Mouse (Mus musculus): ENCODE data around the gene Tubgcp5. TPM values are rescaled to one million over a fixed set of nuclear protein-coding genes. Genes with fewer than 3 reads are reported as not detected.
A peak's percentile ranks its signal among the peaks of the same experiment; 100 is the strongest.

Tubgcp5 gene
- total and polyA plus RNA-seq, 3 experiments = 13.7 to 14.9 TPM; not detected in 1

DNA sequence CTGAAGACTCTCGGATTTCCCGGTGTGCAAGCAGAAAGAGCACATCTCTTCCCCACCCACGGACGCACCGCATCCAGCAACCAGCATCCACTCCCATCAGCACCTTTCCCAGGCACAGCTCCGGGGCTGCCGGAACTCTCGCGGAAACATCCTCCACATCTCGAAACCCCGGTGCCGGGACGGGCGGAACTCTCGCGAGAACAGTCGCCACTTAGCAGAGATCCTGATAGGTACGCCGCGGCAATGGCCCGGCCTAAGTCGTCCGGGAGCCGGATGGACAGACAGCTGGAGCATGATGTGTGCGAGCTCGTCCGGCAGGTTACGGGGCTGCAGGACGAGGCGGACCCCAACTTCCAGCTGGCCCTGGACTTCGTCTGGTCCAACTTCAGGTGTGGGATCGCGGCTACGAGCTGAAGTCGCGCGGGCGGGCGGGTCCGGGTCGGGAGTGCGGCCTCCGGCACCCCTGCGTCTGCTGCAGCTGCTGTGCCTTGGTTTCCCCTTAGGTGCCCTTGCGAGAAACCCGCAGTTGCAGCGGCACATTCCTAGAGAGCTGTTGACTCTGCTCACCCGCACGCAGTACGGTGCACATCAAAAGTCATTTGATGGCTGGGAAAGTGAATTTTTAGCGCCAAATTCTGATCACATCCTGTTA, at the start of gene Tubgcp5 (continued):
- TF ChIP-seq POLR2A (IDR thresholded peaks at IDR 0.05; ENCODE audit: control insufficient read depth in 1 of 2, insufficient read depth in 1 of 2, low read depth in 1 of 2, low read length in 2 of 2, poor library complexity in 1 of 2) = peak; percentile 95 to 98
- TF ChIP-seq TCF12 (IDR thresholded peaks at IDR 0.05; ENCODE audit: low read depth, low read length) = peak; percentile 55
- peak; percentile 84 for TF ChIP-seq TBP (IDR thresholded peaks at IDR 0.05; ENCODE audit: low read depth, low read length)

DNA sequence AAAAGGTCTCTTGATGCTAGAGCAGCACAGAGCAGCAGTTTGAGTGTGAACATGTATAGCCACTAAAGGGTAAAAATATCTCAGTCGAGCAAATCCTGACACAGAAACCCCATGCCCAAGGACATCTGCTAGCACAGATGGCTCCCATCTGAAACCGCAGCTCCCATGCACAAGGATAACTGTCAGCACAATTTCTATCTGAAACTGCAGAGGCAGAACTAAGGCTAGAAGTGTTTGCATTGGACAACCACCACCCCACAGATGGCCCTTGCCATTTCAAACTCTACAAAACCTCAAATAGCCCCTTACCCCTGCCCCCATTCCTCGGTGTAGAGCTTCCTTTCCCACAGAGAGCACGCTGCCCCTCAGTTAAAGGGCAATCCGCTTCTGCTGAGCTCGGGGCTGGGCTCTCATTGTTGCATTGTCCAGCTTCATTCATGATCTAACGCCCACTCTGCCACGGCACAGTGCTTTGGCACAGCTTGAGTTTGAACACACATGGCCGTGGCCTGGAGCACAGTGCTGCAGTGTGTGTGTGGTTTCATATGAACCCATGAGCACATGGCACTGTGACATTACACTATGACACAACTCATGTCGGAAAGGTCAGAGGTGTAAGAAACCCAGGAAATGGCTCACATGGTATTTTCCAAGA, 49.3 kb upstream of the Tubgcp5 start:
- Histone ChIP-seq H3K4me1 (ENCODE audit: control insufficient read depth in 1 of 2, insufficient read depth in 2 of 2, low read length in 2 of 2) (no peaks in the 10 kb centered on the region), H3K27ac (ENCODE audit: control insufficient read depth, low read depth, low read length) (no peak overlapping the region), H3K4me3 (ENCODE audit: control insufficient read depth in 1 of 2, insufficient read depth in 1 of 2, low read depth in 2 of 2, low read length in 2 of 2) (no peak overlapping the region), H3K9ac (ENCODE audit: control insufficient read depth, low read depth, low read length, poor library complexity, severe bottlenecking) (no peak overlapping the region), H3K36me3 (ENCODE audit: control insufficient read depth in 1 of 2, insufficient read depth in 2 of 2, low read length in 2 of 2) (no peaks in the 10 kb centered on the region), H3K9me3 (replicated peaks; ENCODE audit: insufficient read depth, low read length) (no peaks in the 10 kb centered on the region), H3K27me3 (ENCODE audit: control insufficient read depth in 1 of 2, insufficient read depth in 2 of 2, low read length in 2 of 2) (no peaks in the 10 kb centered on the region; a peak in 1 of 4 replicates), H3K79me2 (ENCODE audit: control insufficient read depth, insufficient read depth, low read length, poor library complexity) (no peaks in the 10 kb centered on the region)
- no peak for DNase-seq (ENCODE audit: low read depth, low spot score)
- TF ChIP-seq UBTF (IDR thresholded peaks at IDR 0.05; ENCODE audit: borderline replicate concordance, insufficient read depth, low read depth, low read length) (no peak), RCOR1 (IDR thresholded peaks at IDR 0.05; ENCODE audit: low read depth, low read length) (no peak), KAT2A (conservative IDR thresholded peaks at IDR 0.05; ENCODE audit: low read depth, low read length) (no peak), NRF1 (IDR thresholded peaks at IDR 0.05; ENCODE audit: insufficient read depth, low read depth, low read length, poor library complexity, severe bottlenecking) (no peak), CTCF (IDR thresholded peaks at IDR 0.05 in 2 of 3, conservative IDR thresholded peaks at IDR 0.05 in 1 of 3; ENCODE audit: control insufficient read depth in 1 of 3, insufficient read depth in 1 of 3, low read depth in 2 of 3, low read length in 3 of 3, poor library complexity in 1 of 3, severe bottlenecking in 1 of 3) (no peak), ZMIZ1 (IDR thresholded peaks at IDR 0.05; ENCODE audit: low read depth, low read length) (no peak), ZNF384 (IDR thresholded peaks at IDR 0.05; ENCODE audit: low read depth, low read length) (no peak), MAFK (IDR thresholded peaks at IDR 0.05; ENCODE audit: borderline replicate concordance, low read depth, low read length) (no peak), GATA1 (IDR thresholded peaks at IDR 0.05; ENCODE audit: low read depth, low read length) (no peak), USF1 (IDR thresholded peaks at IDR 0.05; ENCODE audit: low read depth, low read length) (no peak), MAZ (IDR thresholded peaks at IDR 0.05; ENCODE audit: low read depth, low read length) (no peak)

DNA sequence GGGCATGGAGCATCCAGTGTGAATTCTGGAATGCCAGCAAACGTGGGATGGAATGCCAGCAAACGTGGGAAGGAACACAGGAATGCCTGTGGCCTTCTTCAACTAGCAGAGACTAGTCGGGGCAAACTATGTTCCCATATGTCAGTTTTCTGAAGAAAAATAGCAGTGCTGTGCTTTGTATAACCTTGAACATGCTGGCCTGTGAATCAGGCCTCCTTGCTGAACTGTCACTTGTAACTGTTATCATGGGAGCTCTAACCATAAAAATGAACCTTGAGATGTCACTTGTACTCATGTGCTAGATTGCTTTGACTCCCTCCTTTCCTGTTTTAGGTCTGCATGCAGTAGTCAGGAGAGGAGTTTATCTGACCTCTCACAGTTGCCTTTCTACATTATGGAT, 43.1 kb upstream of the Tubgcp5 start:
- H3K4me1 ChIP-seq (ENCODE audit: control insufficient read depth in 1 of 2, insufficient read depth in 2 of 2, low read length in 2 of 2) = no peaks in the 10 kb centered on the region
- no peak overlapping the region for H3K27ac ChIP-seq (ENCODE audit: control insufficient read depth, low read depth, low read length)
- TF ChIP-seq SIN3A (IDR thresholded peaks at IDR 0.05; ENCODE audit: low read length) (no peak), ZMIZ1 (IDR thresholded peaks at IDR 0.05; ENCODE audit: low read depth, low read length) (no peak), MAX (IDR thresholded peaks at IDR 0.05; ENCODE audit: low read length) (no peak), NRF1 (IDR thresholded peaks at IDR 0.05; ENCODE audit: insufficient read depth, low read depth, low read length, poor library complexity, severe bottlenecking) (no peak), NELFE (IDR thresholded peaks at IDR 0.05; ENCODE audit: low read depth, low read length) (no peak), HCFC1 (IDR thresholded peaks at IDR 0.05; ENCODE audit: low read depth, low read length) (no peak), MYC (IDR thresholded peaks at IDR 0.05; ENCODE audit: low read depth, low read length) (no peak), POLR2A (IDR thresholded peaks at IDR 0.05; ENCODE audit: control insufficient read depth in 1 of 2, insufficient read depth in 1 of 2, low read depth in 1 of 2, low read length in 2 of 2, poor library complexity in 1 of 2) (no peak), MAFK (IDR thresholded peaks at IDR 0.05; ENCODE audit: borderline replicate concordance, low read depth, low read length) (no peak), CHD1 (IDR thresholded peaks at IDR 0.05; ENCODE audit: low read depth, low read length) (no peak), TCF12 (IDR thresholded peaks at IDR 0.05; ENCODE audit: low read depth, low read length) (no peak)
- H3K9me3 ChIP-seq (replicated peaks; ENCODE audit: insufficient read depth, low read length) = no peaks in the 10 kb centered on the region
- no peaks in the 10 kb centered on the region for H3K79me2 ChIP-seq (ENCODE audit: control insufficient read depth, insufficient read depth, low read length, poor library complexity)
- no peak overlapping the region for H3K4me3 ChIP-seq (ENCODE audit: control insufficient read depth in 1 of 2, insufficient read depth in 1 of 2, low read depth in 2 of 2, low read length in 2 of 2)
- H3K36me3 ChIP-seq (ENCODE audit: control insufficient read depth in 1 of 2, insufficient read depth in 2 of 2, low read length in 2 of 2) = no peaks in the 10 kb centered on the region
- no peak overlapping the region for H3K9ac ChIP-seq (ENCODE audit: control insufficient read depth, low read depth, low read length, poor library complexity, severe bottlenecking)
- no peak for DNase-seq (ENCODE audit: low read depth, low spot score)
- H3K27me3 ChIP-seq (ENCODE audit: control insufficient read depth in 1 of 2, insufficient read depth in 2 of 2, low read length in 2 of 2) = no peaks in the 10 kb centered on the region; a peak in 3 of 4 replicates
